Mouse (Mus musculus): Measurements from ENCODE around the gene Krtcap3.

DNA sequence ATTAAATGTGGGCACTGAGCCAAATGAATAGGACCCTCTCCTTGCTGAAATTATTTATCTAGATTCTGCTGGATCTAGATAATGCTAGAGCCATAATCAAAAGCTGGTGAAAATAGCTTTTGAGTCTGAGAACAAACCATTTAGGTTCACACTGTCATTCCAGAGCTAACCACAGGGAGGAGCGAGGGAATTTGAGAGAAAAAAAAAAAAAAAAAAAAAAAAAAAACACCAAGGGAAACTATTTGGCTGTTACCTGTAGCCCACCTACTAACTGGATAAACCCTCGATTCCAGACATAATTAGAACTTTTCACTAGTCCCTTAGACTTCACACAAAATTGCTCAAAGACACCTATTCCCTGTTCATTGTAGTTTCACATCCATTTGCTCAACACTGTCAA is 32.4 kb upstream of the Krtcap3 start:
- TF ChIP-seq CTCF (IDR thresholded peaks at IDR 0.05; ENCODE audit: control insufficient read depth, insufficient read depth, low read length): no peak
- TF ChIP-seq POLR2A (IDR thresholded peaks at IDR 0.05; ENCODE audit: borderline replicate concordance, control insufficient read depth, low read depth, low read length): no peak

All from bone marrow, adult 2 months (tissue).